Mouse (Mus musculus): ENCODE measurements around the gene Ccdc13.

Ccdc13 gene

GRCm38 (mm10) chr9:121762248-121762647 lies 77.0 kb downstream of the Ccdc13 start:
- ATAC-seq (ENCODE audit: insufficient number of reproducible peaks, low FRiP score, low TSS enrichment), result no peak

GRCm38 (mm10) chr9:121761787-121762186 lies 77.5 kb downstream of the Ccdc13 start:
- no peak for ATAC-seq (ENCODE audit: insufficient number of reproducible peaks, low FRiP score, low TSS enrichment)

DNA sequence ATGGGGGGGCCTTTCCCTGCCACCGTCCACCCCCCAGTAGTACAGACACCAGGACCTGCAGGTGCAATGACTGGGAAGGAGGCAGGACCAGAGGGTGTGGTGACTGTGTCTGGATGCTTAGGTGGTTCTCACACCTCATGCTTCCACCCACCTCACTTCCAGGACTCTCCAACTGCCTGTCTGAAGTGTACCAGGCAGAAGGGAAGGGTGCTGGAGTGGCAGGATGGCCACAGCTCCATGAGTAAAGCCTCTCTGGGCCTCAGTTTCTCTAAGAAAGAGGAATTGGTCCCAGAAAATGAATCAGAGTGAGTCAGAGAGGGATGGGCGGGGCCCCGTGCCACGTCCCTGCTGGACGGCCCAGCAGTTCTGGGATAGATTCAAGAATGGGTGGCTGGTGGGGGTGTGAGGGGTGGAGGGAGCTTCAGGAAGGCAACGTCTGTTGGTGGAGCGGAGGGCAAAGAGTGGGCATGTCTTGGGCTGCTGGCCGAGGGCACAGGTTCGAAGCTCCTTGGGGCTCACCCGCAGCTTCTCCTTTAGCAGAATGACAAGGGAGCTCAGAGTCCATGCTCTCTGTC lies 78.1 kb downstream of the Ccdc13 start:
- no peak for ATAC-seq (ENCODE audit: insufficient number of reproducible peaks, low FRiP score, low TSS enrichment)

GRCm38 (mm10) chr9:121760271-121761090 lies 78.8 kb downstream of the Ccdc13 start:
- ATAC-seq (ENCODE audit: insufficient number of reproducible peaks, low FRiP score, low TSS enrichment), result 0 out of 2 replicates have a peak, but pooled peaks have one; percentile 3

- peak; percentile 38; the same call in 1 of the 2 replicates for ATAC-seq (ENCODE audit: insufficient number of reproducible peaks, low FRiP score, low TSS enrichment)
These were observed 79.9 kb downstream of the Ccdc13 start, which contains the start of gene Zfp651 for GRCm38 (mm10) chr9:121759091-121760081. Zfp651 (plus strand) TSS chr9:121759330.

GRCm38 (mm10) chr9:121757835-121758814 lies 81.1 kb downstream of the Ccdc13 start:
- no peak for ATAC-seq (ENCODE audit: insufficient number of reproducible peaks, low FRiP score, low TSS enrichment)

DNA sequence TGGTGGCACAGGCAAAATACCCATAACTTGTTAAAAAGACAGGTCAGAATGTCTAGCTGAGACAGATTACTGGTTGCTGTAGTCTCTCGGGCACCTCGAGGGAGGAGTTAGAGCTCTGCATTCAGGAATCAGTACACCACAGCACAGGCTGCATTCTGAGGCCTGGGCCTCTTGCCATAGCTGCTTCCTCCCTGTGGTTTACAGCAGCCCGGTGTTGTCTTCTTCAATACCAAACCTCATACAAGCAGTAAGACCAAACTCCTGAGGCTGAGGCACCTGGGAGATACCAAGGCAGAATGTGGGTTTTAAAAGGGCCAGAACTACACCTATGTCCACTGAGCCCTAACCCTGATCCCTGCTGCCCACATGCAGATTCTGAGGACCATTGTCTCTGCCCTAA lies 81.8 kb downstream of the Ccdc13 start:
- ATAC-seq (ENCODE audit: insufficient number of reproducible peaks, low FRiP score, low TSS enrichment), result no peak

GRCm38 (mm10) chr9:121756785-121757184 lies 82.5 kb downstream of the Ccdc13 start:
- ATAC-seq (ENCODE audit: insufficient number of reproducible peaks, low FRiP score, low TSS enrichment), result no peak

GRCm38 (mm10) chr9:121754624-121755023 lies 84.6 kb downstream of the Ccdc13 start:
- no peak for ATAC-seq (ENCODE audit: insufficient number of reproducible peaks, low FRiP score, low TSS enrichment)

- ATAC-seq (ENCODE audit: insufficient number of reproducible peaks, low FRiP score, low TSS enrichment), result no peak
These were observed 86.5 kb downstream of the Ccdc13 start for GRCm38 (mm10) chr9:121752774-121753173.

Measured in cerebellum, adult (tissue).